ENCODE assay signal across 12 mouse cellular contexts in genomic region chr8:70003204-70003657, GRCm38 (mm10). TPM values are rescaled to one million over a fixed set of nuclear protein-coding genes. Genes with fewer than 3 reads are reported as not detected.
DNase-seq lines count a peak whose midpoint lies in the region; ATAC-seq and TF ChIP-seq lines count a peak whose summit lies in the region.
"Had no signal": no experiment of that assay in that cellular context is flagged by ENCODE, and none has a peak within 500 bp of the region (broad histone marks: within the 10 kb centered on the region; RNA-seq: fewer than 3 reads in every experiment).

No protein-coding gene starts in this region.

- H3K27ac ChIP-seq in kidney, postnatal 0 days, result no peak overlapping the region
- H3K27ac ChIP-seq in CH12.LX (ENCODE audit: insufficient read depth, low read depth), result peak overlapping the region; percentile 48; the same call in 1 of the 2 replicates
- H3K27ac ChIP-seq in stomach, postnatal 0 days (replicated peaks), result no peak overlapping the region
- no peak overlapping the region for H3K27ac ChIP-seq in kidney, embryonic 15.5 days
- H3K27ac ChIP-seq: forebrain, embryonic 13.5 days had no signal

- no peak overlapping the region for H3K4me3 ChIP-seq in kidney, postnatal 0 days (replicated peaks; ENCODE audit: low read depth, low read length)
- no peak overlapping the region for H3K4me3 ChIP-seq in CH12.LX (replicated peaks in 1 of 3; ENCODE audit: low read depth in 2 of 3, low read length in 2 of 3, poor library complexity in 1 of 3)
- H3K4me3 ChIP-seq in stomach, postnatal 0 days (ENCODE audit: low read depth, low read length), result no peak overlapping the region
- H3K4me3 ChIP-seq in kidney, embryonic 15.5 days (replicated peaks), result no peak overlapping the region
- H3K4me3 ChIP-seq: forebrain, embryonic 13.5 days; heart, embryonic 12.5 days had no signal

- peak; percentile 43; the same call in 1 of the 2 replicates for TF ChIP-seq CTCF in kidney, postnatal 0 days (IDR thresholded peaks at IDR 0.05; ENCODE audit: low read depth)
- TF ChIP-seq CTCF in CH12.LX (conservative IDR thresholded peaks at IDR 0.05 in 1 of 2, IDR thresholded peaks at IDR 0.05 in 1 of 2; ENCODE audit: low read depth in 2 of 2, low read length in 2 of 2), result peak in 1 of 2 experiments; percentile 55; a peak in 2 of 4 replicates
- TF ChIP-seq CTCF in stomach, postnatal 0 days (IDR thresholded peaks at IDR 0.05; ENCODE audit: low read depth), result peak; percentile 50

- H3K27me3 ChIP-seq in kidney, postnatal 0 days (ENCODE audit: insufficient read depth, low read length), result no peaks in the 10 kb centered on the region
- no peaks in the 10 kb centered on the region for H3K27me3 ChIP-seq in CH12.LX (replicated peaks)
- H3K27me3 ChIP-seq in stomach, postnatal 0 days (ENCODE audit: control insufficient read depth, insufficient read depth, low read length), result no peaks in the 10 kb centered on the region
- no peaks in the 10 kb centered on the region for H3K27me3 ChIP-seq in kidney, embryonic 15.5 days
- H3K27me3 ChIP-seq: heart, embryonic 12.5 days had no signal

- H3K79me2 ChIP-seq in CH12.LX (replicated peaks; ENCODE audit: control insufficient read depth, extremely low read depth, insufficient read depth, poor library complexity, severe bottlenecking), result no peaks in the 10 kb centered on the region

- H3K4me1 ChIP-seq in kidney, postnatal 0 days (replicated peaks; ENCODE audit: insufficient read depth, low read length), result no peaks in the 10 kb centered on the region
- peaks cover 4 to 31% of the 10 kb centered on the region in 2 experiments; a peak in 3 of 4 replicates for H3K4me1 ChIP-seq in CH12.LX (ENCODE audit: control insufficient read depth in 1 of 2, insufficient read depth in 2 of 2)
- H3K4me1 ChIP-seq in stomach, postnatal 0 days (replicated peaks; ENCODE audit: control insufficient read depth, insufficient read depth), result no peaks in the 10 kb centered on the region
- H3K4me1 ChIP-seq in kidney, embryonic 15.5 days, result peaks cover 11% of the 10 kb centered on the region

- H3K4me2 ChIP-seq in kidney, postnatal 0 days (ENCODE audit: low read length), result no peak overlapping the region
- peak overlapping the region; percentile 76 for H3K4me2 ChIP-seq in CH12.LX (ENCODE audit: insufficient read depth, low read depth, poor library complexity, severe bottlenecking)
- H3K4me2 ChIP-seq in stomach, postnatal 0 days (replicated peaks; ENCODE audit: low read depth), result no peak overlapping the region
- H3K4me2 ChIP-seq in kidney, embryonic 15.5 days, result no peak overlapping the region
- H3K4me2 ChIP-seq: forebrain, embryonic 13.5 days; heart, embryonic 12.5 days had no signal

- dilution Hi-C loops in CH12.LX (cut with MboI; ENCODE audit: extremely low pct_ligation_motif_present, extremely low pct_unique_long_range_greater_than_20kb, low sequenced_read_pairs), result no loop called here

- no peaks in the 10 kb centered on the region for H3K9me3 ChIP-seq in kidney, postnatal 0 days (replicated peaks; ENCODE audit: low read length)
- no peaks in the 10 kb centered on the region for H3K9me3 ChIP-seq in CH12.LX (replicated peaks; ENCODE audit: low read length)
- no peaks in the 10 kb centered on the region for H3K9me3 ChIP-seq in stomach, postnatal 0 days (ENCODE audit: control insufficient read depth, low read length)
- no peaks in the 10 kb centered on the region for H3K9me3 ChIP-seq in kidney, embryonic 15.5 days (replicated peaks)
- H3K9me3 ChIP-seq: forebrain, embryonic 13.5 days; heart, embryonic 12.5 days had no signal

- TF ChIP-seq POLR2A in CH12.LX (IDR thresholded peaks at IDR 0.05; ENCODE audit: low read depth, low read length), result no peak

- in situ Hi-C loops in CH12.LX (cut with MboI; ENCODE audit: low pct_ligation_motif_present, low pct_unique_long_range_greater_than_20kb, low sequenced_read_pairs), result loop anchor here (5.0 kb wide), 2 partner anchors 36 to 81 kb away; no protein-coding TSS in a partner anchor

- DNase-seq in kidney, postnatal 0 days (ENCODE audit: low spot score), result no peak
- DNase-seq in kidney, postnatal 14 days, result no peak
- DNase-seq in CH12.LX (ENCODE audit: extremely low read depth), result peak; percentile 63
- no peak for DNase-seq in stomach, postnatal 0 days (ENCODE audit: low spot score)
- DNase-seq in ovary, adult 18-20 months (ENCODE audit: low spot score), result no peak
- no peak for DNase-seq in gastrocnemius, adult 18-20 months (ENCODE audit: low spot score)
- DNase-seq: kidney, adult 18-20 months; lung, postnatal 10 days had no signal

- H3K9ac ChIP-seq in kidney, postnatal 0 days (ENCODE audit: low read depth, low read length), result no peak overlapping the region
- peak overlapping the region; percentile 12; the same call in 1 of the 2 replicates for H3K9ac ChIP-seq in CH12.LX (ENCODE audit: insufficient read depth, low read depth)
- no peak overlapping the region for H3K9ac ChIP-seq in stomach, postnatal 0 days (ENCODE audit: low read length)
- H3K9ac ChIP-seq in kidney, embryonic 15.5 days, result no peak overlapping the region
- H3K9ac ChIP-seq: forebrain, embryonic 13.5 days; heart, embryonic 12.5 days had no signal

- peak; percentile 22 for TF ChIP-seq RAD21 in CH12.LX (IDR thresholded peaks at IDR 0.05; ENCODE audit: low read depth, low read length)

- no peak for ATAC-seq in kidney, postnatal 0 days (replicated peaks; ENCODE audit: low FRiP score, low read depth)
- ATAC-seq in common myeloid progenitor, adult 5-6 weeks (replicated peaks; ENCODE audit: low read depth, poor library complexity, severe bottlenecking), result 0 out of 2 replicates have a peak, but pooled peaks have one; percentile 3
- ATAC-seq in stomach, postnatal 0 days (ENCODE audit: low FRiP score, low TSS enrichment), result no peak
- ATAC-seq in kidney, embryonic 15.5 days (replicated peaks; ENCODE audit: low FRiP score), result no peak
- ATAC-seq: forebrain, embryonic 13.5 days had no signal

- WGBS in kidney, postnatal 0 days, result 63% methylated on average over 4 of the region's 4 CpGs
- 52% methylated on average over 4 of the region's 4 CpGs for WGBS in stomach, postnatal 0 days
- 57% methylated on average over 4 of the region's 4 CpGs for WGBS in kidney, embryonic 15.5 days

- peak; percentile 66 for TF ChIP-seq EP300 in CH12.LX (IDR thresholded peaks at IDR 0.05; ENCODE audit: low read length)
- no peak for TF ChIP-seq EP300 in stomach, postnatal 0 days (optimal IDR thresholded peaks at IDR 0.05)

- no peaks in the 10 kb centered on the region for H3K36me3 ChIP-seq in kidney, postnatal 0 days (ENCODE audit: insufficient read depth, low read length)
- no peaks in the 10 kb centered on the region for H3K36me3 ChIP-seq in CH12.LX (replicated peaks in 1 of 2; ENCODE audit: control insufficient read depth in 1 of 2, insufficient read depth in 1 of 2, low read length in 1 of 2)
- H3K36me3 ChIP-seq in stomach, postnatal 0 days (ENCODE audit: control insufficient read depth, insufficient read depth, low read length), result no peaks in the 10 kb centered on the region
- H3K36me3 ChIP-seq in kidney, embryonic 15.5 days, result no peaks in the 10 kb centered on the region
- H3K36me3 ChIP-seq: heart, embryonic 12.5 days had no signal

TF ChIP-seq in CH12.LX, 34 proteins besides CTCF, POLR2A, EP300 and RAD21 (continues in another document):
- TF ChIP-seq HCFC1 (IDR thresholded peaks at IDR 0.05; ENCODE audit: low read depth, low read length) (no peak), ETS1 (conservative IDR thresholded peaks at IDR 0.05; ENCODE audit: low read depth, low read length) (peak; percentile 86), MEF2A (IDR thresholded peaks at IDR 0.05; ENCODE audit: borderline replicate concordance, low read depth, low read length) (no peak), NELFE (IDR thresholded peaks at IDR 0.05; ENCODE audit: low read depth, low read length) (no peak), MXI1 (IDR thresholded peaks at IDR 0.05; ENCODE audit: low read depth, low read length) (peak; percentile 47; the same call in 1 of the 2 replicates), BHLHE40 (IDR thresholded peaks at IDR 0.05; ENCODE audit: low read depth, low read length) (peak; percentile 61), UBTF (IDR thresholded peaks at IDR 0.05; ENCODE audit: low read depth, low read length) (no peak), ZKSCAN1 (IDR thresholded peaks at IDR 0.05; ENCODE audit: borderline replicate concordance, low read depth, low read length) (no peak), RCOR1 (conservative IDR thresholded peaks at IDR 0.05; ENCODE audit: low read depth, low read length) (peak; percentile 56; the same call in 1 of the 2 replicates), CHD2 (IDR thresholded peaks at IDR 0.05; ENCODE audit: low read length) (peak; percentile 39), SIN3A (IDR thresholded peaks at IDR 0.05; ENCODE audit: low read length) (peak; percentile 75; the same call in 1 of the 2 replicates)

RNA-seq across cellular contexts. Expression of gene Gatad2a, which starts 7.0 kb away (rescaled TPM):
- 41.7 and 49.5 TPM in 2 replicates for polyA plus RNA-seq in kidney, postnatal 0 days (2015; fragmentation: Nextera tagmentation; extraction: Ambion mirVana)
- 70.8 and 73.2 TPM in 2 replicates for total RNA-seq in CH12.LX (2012; rRNA removed)
- 31.5 and 35.7 TPM in 2 replicates for total RNA-seq in CH12.LX (2014; rRNA removed)
- polyA plus RNA-seq in CH12.LX (2012; ENCODE audit: insufficient read length, low read depth), result 95.1 and 122 TPM in 2 replicates
- 86.7 and 90.0 TPM in 2 replicates for total RNA-seq in common myeloid progenitor, adult 5-6 weeks (2017)
- polyA plus RNA-seq in stomach, postnatal 0 days (2015; fragmentation: Nextera tagmentation; extraction: Ambion mirVana), result 32.4 and 36.4 TPM in 2 replicates
- polyA plus RNA-seq in kidney, embryonic 15.5 days (2015; fragmentation: Nextera tagmentation; extraction: Ambion mirVana), result 40.0 and 42.2 TPM in 2 replicates
- total RNA-seq in gastrocnemius, adult 18-20 months (2021), result 10 to 100 TPM; 28.6 to 38.8 TPM

RNA-seq across cellular contexts. Expression of gene Mau2, which starts 39.3 kb away (rescaled TPM):
- 33.8 and 36.8 TPM in 2 replicates for polyA plus RNA-seq in kidney, postnatal 0 days (2015; fragmentation: Nextera tagmentation; extraction: Ambion mirVana)
- total RNA-seq in CH12.LX (2012; rRNA removed), result 37.2 and 38.4 TPM in 2 replicates
- 24.4 and 25.5 TPM in 2 replicates for total RNA-seq in CH12.LX (2014; rRNA removed)
- polyA plus RNA-seq in CH12.LX (2012; ENCODE audit: insufficient read length, low read depth), result 15.7 and 19.5 TPM in 2 replicates
- 30.5 and 31.4 TPM in 2 replicates for total RNA-seq in common myeloid progenitor, adult 5-6 weeks (2017)
- polyA plus RNA-seq in stomach, postnatal 0 days (2015; fragmentation: Nextera tagmentation; extraction: Ambion mirVana), result 22.4 and 24.4 TPM in 2 replicates
- 51.7 and 55.7 TPM in 2 replicates for polyA plus RNA-seq in kidney, embryonic 15.5 days (2015; fragmentation: Nextera tagmentation; extraction: Ambion mirVana)
- 10 to 100 TPM; 21.7 to 22.5 TPM for total RNA-seq in gastrocnemius, adult 18-20 months (2021)

RNA-seq across cellular contexts. Expression of gene Sugp1, which starts 39.4 kb away (rescaled TPM):
- 33.2 and 34.4 TPM in 2 replicates for polyA plus RNA-seq in kidney, postnatal 0 days (2015; fragmentation: Nextera tagmentation; extraction: Ambion mirVana)
- 21.8 and 24.0 TPM in 2 replicates for total RNA-seq in CH12.LX (2012; rRNA removed)
- total RNA-seq in CH12.LX (2014; rRNA removed), result 5.0 and 5.3 TPM in 2 replicates
- 43.9 and 44.2 TPM in 2 replicates for polyA plus RNA-seq in CH12.LX (2012; ENCODE audit: insufficient read length, low read depth)
- total RNA-seq in common myeloid progenitor, adult 5-6 weeks (2017), result 27.7 and 31.5 TPM in 2 replicates
- polyA plus RNA-seq in stomach, postnatal 0 days (2015; fragmentation: Nextera tagmentation; extraction: Ambion mirVana), result 21.2 and 22.0 TPM in 2 replicates
- polyA plus RNA-seq in kidney, embryonic 15.5 days (2015; fragmentation: Nextera tagmentation; extraction: Ambion mirVana), result 44.1 and 48.7 TPM in 2 replicates
- total RNA-seq in gastrocnemius, adult 18-20 months (2021), result 10 to 100 TPM; 16.1 to 19.5 TPM
